Mouse (Mus musculus): Measurements from ENCODE around the gene Gbp8. TPM values are rescaled to one million over a fixed set of nuclear protein-coding genes. Genes with fewer than 3 reads are reported as not detected.
"Not testable (repeated sequence)": the region's sequence is repeated elsewhere in the genome, so short reads cannot be mapped to it uniquely, and the experiment has no call there.

The Gbp8 gene
- polyA plus RNA-seq, 1 experiment from 2014 or later = 0.54 TPM

- ATAC-seq = not testable (repeated sequence)
- WGBS = 51% methylated on average over 3 of the region's 3 CpGs
These were observed 2.5 kb downstream of the Gbp8 start for GRCm38 (mm10) chr5:105136706-105137304.

GRCm38 (mm10) chr5:105121731-105122130 lies 17.6 kb downstream of the Gbp8 start:
- H3K27me3 ChIP-seq (replicated peaks; ENCODE audit: control insufficient read depth, insufficient read depth, low read length); ATAC-seq; H3K4me2 ChIP-seq (ENCODE audit: low read length); H3K36me3 ChIP-seq (ENCODE audit: control insufficient read depth, insufficient read depth); H3K9me3 ChIP-seq (ENCODE audit: control insufficient read depth, low read length); H3K4me3 ChIP-seq (replicated peaks; ENCODE audit: low read length); H3K9ac ChIP-seq (replicated peaks; ENCODE audit: low read depth, low read length); H3K4me1 ChIP-seq (replicated peaks; ENCODE audit: control insufficient read depth, insufficient read depth, low read length); H3K27ac ChIP-seq (ENCODE audit: low read length): not testable (repeated sequence)
- WGBS = 75% methylated on average over 6 of the region's 6 CpGs

More at GRCm38 (mm10) chr5:105136706-105137304, 2.5 kb downstream of the Gbp8 start:
- H3K4me1 ChIP-seq (replicated peaks; ENCODE audit: control insufficient read depth, insufficient read depth, low read length); H3K36me3 ChIP-seq (ENCODE audit: control insufficient read depth, insufficient read depth); H3K4me3 ChIP-seq (replicated peaks; ENCODE audit: low read length); H3K9me3 ChIP-seq (ENCODE audit: control insufficient read depth, low read length); H3K9ac ChIP-seq (replicated peaks; ENCODE audit: low read depth, low read length); H3K27me3 ChIP-seq (replicated peaks; ENCODE audit: control insufficient read depth, insufficient read depth, low read length); H3K4me2 ChIP-seq (ENCODE audit: low read length); H3K27ac ChIP-seq (ENCODE audit: low read length): not testable (repeated sequence)

DNA sequence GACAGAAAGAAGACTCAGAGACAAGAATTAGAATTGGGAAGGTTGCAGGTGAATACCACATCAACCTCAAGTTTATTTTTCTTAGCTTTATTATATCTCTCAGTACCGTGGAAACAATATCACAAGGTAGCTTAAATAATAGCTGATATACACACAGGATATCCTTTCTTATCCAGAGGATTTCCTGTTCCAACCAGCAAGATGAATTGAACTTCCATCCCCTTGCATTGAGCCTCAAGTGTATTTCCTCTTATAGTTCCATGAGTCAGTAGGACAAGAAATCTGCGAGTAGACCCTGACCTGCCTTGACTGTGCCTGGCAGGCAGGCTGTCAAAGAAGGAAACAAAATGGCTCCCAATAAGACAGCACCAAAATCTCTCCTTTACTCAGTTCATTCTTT lies 23.6 kb downstream of the Gbp8 start:
- H3K4me2 ChIP-seq (ENCODE audit: low read length) = no peak overlapping the region
- no peak for ATAC-seq

GRCm38 (mm10) chr5:105114696-105115095 lies 24.6 kb downstream of the Gbp8 start:
- Histone ChIP-seq H3K9ac (replicated peaks; ENCODE audit: low read depth, low read length) (no peak overlapping the region), H3K9me3 (ENCODE audit: control insufficient read depth, low read length) (no peaks in the 10 kb centered on the region), H3K4me1 (replicated peaks; ENCODE audit: control insufficient read depth, insufficient read depth, low read length) (no peaks in the 10 kb centered on the region), H3K36me3 (ENCODE audit: control insufficient read depth, insufficient read depth) (no peaks in the 10 kb centered on the region), H3K27ac (ENCODE audit: low read length) (no peak overlapping the region), H3K4me3 (replicated peaks; ENCODE audit: low read length) (no peak overlapping the region), H3K27me3 (replicated peaks; ENCODE audit: control insufficient read depth, insufficient read depth, low read length) (no peaks in the 10 kb centered on the region), H3K4me2 (ENCODE audit: low read length) (no peak overlapping the region)
- ATAC-seq = no peak
- WGBS = 96% methylated on average over 2 of the region's 2 CpGs

More for the DNA sequence above, 23.6 kb downstream of the Gbp8 start:
- H3K4me1 ChIP-seq (replicated peaks; ENCODE audit: control insufficient read depth, insufficient read depth, low read length) = no peaks in the 10 kb centered on the region
- no peaks in the 10 kb centered on the region for H3K9me3 ChIP-seq (ENCODE audit: control insufficient read depth, low read length)
- H3K36me3 ChIP-seq (ENCODE audit: control insufficient read depth, insufficient read depth) = no peaks in the 10 kb centered on the region
- H3K27me3 ChIP-seq (replicated peaks; ENCODE audit: control insufficient read depth, insufficient read depth, low read length) = no peaks in the 10 kb centered on the region
- H3K4me3 ChIP-seq (replicated peaks; ENCODE audit: low read length) = no peak overlapping the region
- no peak overlapping the region for H3K9ac ChIP-seq (replicated peaks; ENCODE audit: low read depth, low read length)
- H3K27ac ChIP-seq (ENCODE audit: low read length) = no peak overlapping the region
- WGBS = 90% methylated on average over 2 of the region's 2 CpGs

DNA sequence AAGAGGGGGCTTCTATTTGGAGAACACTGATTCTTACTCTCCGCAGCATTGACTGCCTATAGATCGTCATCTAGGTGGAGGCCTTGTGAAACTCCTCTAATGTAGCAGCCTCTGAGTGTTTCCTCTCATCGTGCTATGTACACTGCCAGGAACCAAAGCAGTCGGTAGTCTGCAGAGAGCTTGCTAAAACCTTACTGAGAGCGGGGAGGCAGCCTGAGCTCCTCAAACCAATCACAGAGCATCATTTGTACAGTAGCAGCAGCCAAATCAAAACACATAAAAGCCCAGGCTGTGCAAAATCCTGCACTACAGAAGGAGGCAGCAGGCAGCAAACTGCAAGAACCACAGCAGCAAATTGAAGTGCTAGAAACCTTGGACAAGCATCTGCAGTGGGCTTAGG lies 25.7 kb downstream of the Gbp8 start:
- Histone ChIP-seq H3K4me2 (ENCODE audit: low read length) (no peak overlapping the region), H3K4me1 (replicated peaks; ENCODE audit: control insufficient read depth, insufficient read depth, low read length) (no peaks in the 10 kb centered on the region), H3K36me3 (ENCODE audit: control insufficient read depth, insufficient read depth) (no peaks in the 10 kb centered on the region), H3K9ac (replicated peaks; ENCODE audit: low read depth, low read length) (no peak overlapping the region), H3K27me3 (replicated peaks; ENCODE audit: control insufficient read depth, insufficient read depth, low read length) (no peaks in the 10 kb centered on the region), H3K9me3 (ENCODE audit: control insufficient read depth, low read length) (no peaks in the 10 kb centered on the region), H3K4me3 (replicated peaks; ENCODE audit: low read length) (no peak overlapping the region), H3K27ac (ENCODE audit: low read length) (no peak overlapping the region)
- no peak for ATAC-seq
- whole genome bisulfite sequencing = 91% methylated on average over 5 of the region's 5 CpGs

- H3K4me3 ChIP-seq (replicated peaks; ENCODE audit: low read length); H3K27me3 ChIP-seq (replicated peaks; ENCODE audit: control insufficient read depth, insufficient read depth, low read length); H3K9me3 ChIP-seq (ENCODE audit: control insufficient read depth, low read length); H3K9ac ChIP-seq (replicated peaks; ENCODE audit: low read depth, low read length); H3K27ac ChIP-seq (ENCODE audit: low read length); ATAC-seq; H3K4me1 ChIP-seq (replicated peaks; ENCODE audit: control insufficient read depth, insufficient read depth, low read length); H3K36me3 ChIP-seq (ENCODE audit: control insufficient read depth, insufficient read depth); H3K4me2 ChIP-seq (ENCODE audit: low read length): not testable (repeated sequence)
- WGBS = 17% methylated on average over 4 of the region's 4 CpGs
These were observed 29.0 kb downstream of the Gbp8 start for GRCm38 (mm10) chr5:105110271-105110852.

GRCm38 (mm10) chr5:105109775-105110174 lies 29.6 kb downstream of the Gbp8 start:
- not testable (repeated sequence) for H3K9ac ChIP-seq (replicated peaks; ENCODE audit: low read depth, low read length); H3K36me3 ChIP-seq (ENCODE audit: control insufficient read depth, insufficient read depth); H3K9me3 ChIP-seq (ENCODE audit: control insufficient read depth, low read length); H3K4me1 ChIP-seq (replicated peaks; ENCODE audit: control insufficient read depth, insufficient read depth, low read length); H3K4me2 ChIP-seq (ENCODE audit: low read length); ATAC-seq; H3K27ac ChIP-seq (ENCODE audit: low read length); H3K27me3 ChIP-seq (replicated peaks; ENCODE audit: control insufficient read depth, insufficient read depth, low read length); H3K4me3 ChIP-seq (replicated peaks; ENCODE audit: low read length)
- WGBS = 41% methylated on average over 1 of the region's 1 CpGs

GRCm38 (mm10) chr5:105105689-105106088 lies 33.7 kb downstream of the Gbp8 start:
- not testable (repeated sequence) for H3K4me2 ChIP-seq (ENCODE audit: low read length); H3K4me3 ChIP-seq (replicated peaks; ENCODE audit: low read length); H3K27me3 ChIP-seq (replicated peaks; ENCODE audit: control insufficient read depth, insufficient read depth, low read length); H3K9ac ChIP-seq (replicated peaks; ENCODE audit: low read depth, low read length); H3K36me3 ChIP-seq (ENCODE audit: control insufficient read depth, insufficient read depth); H3K9me3 ChIP-seq (ENCODE audit: control insufficient read depth, low read length); H3K27ac ChIP-seq (ENCODE audit: low read length); H3K4me1 ChIP-seq (replicated peaks; ENCODE audit: control insufficient read depth, insufficient read depth, low read length); ATAC-seq
- 86% methylated on average over 2 of the region's 2 CpGs for WGBS

GRCm38 (mm10) chr5:105081900-105082299 lies 57.4 kb downstream of the Gbp8 start:
- Histone ChIP-seq H3K9ac (replicated peaks; ENCODE audit: low read depth, low read length) (no peak overlapping the region), H3K4me1 (replicated peaks; ENCODE audit: control insufficient read depth, insufficient read depth, low read length) (no peaks in the 10 kb centered on the region), H3K4me2 (ENCODE audit: low read length) (no peak overlapping the region), H3K9me3 (ENCODE audit: control insufficient read depth, low read length) (no peaks in the 10 kb centered on the region), H3K27ac (ENCODE audit: low read length) (no peak overlapping the region), H3K36me3 (ENCODE audit: control insufficient read depth, insufficient read depth) (no peaks in the 10 kb centered on the region), H3K4me3 (replicated peaks; ENCODE audit: low read length) (no peak overlapping the region), H3K27me3 (replicated peaks; ENCODE audit: control insufficient read depth, insufficient read depth, low read length) (no peaks in the 10 kb centered on the region)
- no peak for ATAC-seq

GRCm38 (mm10) chr5:105068356-105068755 lies 71.0 kb downstream of the Gbp8 start:
- not testable (repeated sequence) for H3K4me3 ChIP-seq (replicated peaks; ENCODE audit: low read length); H3K9me3 ChIP-seq (ENCODE audit: control insufficient read depth, low read length); H3K36me3 ChIP-seq (ENCODE audit: control insufficient read depth, insufficient read depth); H3K9ac ChIP-seq (replicated peaks; ENCODE audit: low read depth, low read length); ATAC-seq; H3K27ac ChIP-seq (ENCODE audit: low read length); H3K27me3 ChIP-seq (replicated peaks; ENCODE audit: control insufficient read depth, insufficient read depth, low read length); H3K4me1 ChIP-seq (replicated peaks; ENCODE audit: control insufficient read depth, insufficient read depth, low read length); H3K4me2 ChIP-seq (ENCODE audit: low read length)
